Mouse (Mus musculus) Patski (cell line): ENCODE measurements around the gene Slc16a9. TPM values are rescaled to one million over a fixed set of nuclear protein-coding genes. Genes with fewer than 3 reads are reported as not detected.
A peak's percentile ranks its signal among the peaks of the same experiment; 100 is the strongest.

Experiments used
- ATAC-seq: fragments of 100-300 bp; one replicate; pipeline ENCODE4 v1.8.0; 2021
- CTCF ChIA-PET: fragments of 350-600 bp; sonication (Branson Sonifier 250); formaldehyde crosslinking; loops from one replicate; lab custom pipeline; 2022; ENCODE audit warnings: inconsistent platforms; lab: Charles Lee
- POLR2A ChIA-PET: fragments of 350-600 bp; sonication (Branson Sonifier 250); formaldehyde crosslinking; loops from one replicate; lab custom pipeline; 2022; ENCODE audit warnings: antibody characterized with exemption, inconsistent platforms; lab: Charles Lee
- DNase-seq: peaks from one replicate; pipeline ENCODE4 v3.0.0-alpha.2; 2011; ENCODE audit warnings: low read depth, low spot score
- H3K27me3 ChIP-seq: fragments of 371-371 bp; one replicate; pipeline ENCODE4 v1.5.1; 2021
- CTCF ChIP-seq: fragments of 100-300 bp; IDR thresholded peaks from one replicate; pipeline ENCODE4 v1.5.1; 2021
- in situ Hi-C: fragments of 300-500 bp; cut with MboI; formaldehyde crosslinking; loops from 3 replicates; pipeline ENCODE4 v1.11.1; 2018; ENCODE audit warnings: low pct_unique_long_range_greater_than_20kb, mixed read lengths
- polyA plus RNA-seq: library from polyadenylated mRNA; unstranded; gene quantifications from one replicate; pipeline ENCODE4 v1.2.3, GENCODE M21; 2021

The Slc16a9 gene
- polyA plus RNA-seq, 1 experiment from 2014 or later = 0.42 TPM

- no peak for DNase-seq
- CTCF ChIA-PET = interaction anchor here (0.9 to 1.8 kb wide), 2 partner anchors 50 to 65 kb away, joined by 3 read pairs; no protein-coding TSS in a partner anchor
These were observed 652 bp downstream of the Slc16a9 start for GRCm38 (mm10) chr10:70245559-70245945.

GRCm38 (mm10) chr10:70246076-70246475, 1.2 kb downstream of the Slc16a9 start:
- no peak for DNase-seq
- CTCF ChIA-PET = interaction anchor here (0.9 kb wide), 1 partner anchor 51 kb away, joined by 3 read pairs; no protein-coding TSS in a partner anchor
- TF ChIP-seq CTCF = no peak
- ATAC-seq = no peak
- in situ Hi-C loops = no loop called here
- POLR2A ChIA-PET = no interaction called here
- H3K27me3 ChIP-seq = peaks cover 24% of the 10 kb centered on the region

More at GRCm38 (mm10) chr10:70245559-70245945, 652 bp downstream of the Slc16a9 start:
- no peak for TF ChIP-seq CTCF
- in situ Hi-C loops = no loop called here
- ATAC-seq = no peak
- peaks cover 19% of the 10 kb centered on the region for H3K27me3 ChIP-seq
- POLR2A ChIA-PET = no interaction called here

- in situ Hi-C loops = no loop called here
- H3K27me3 ChIP-seq = peaks cover 16% of the 10 kb centered on the region
- no peak for DNase-seq
- CTCF ChIA-PET = no interaction called here
- POLR2A ChIA-PET = no interaction called here
- no peak for TF ChIP-seq CTCF
- no peak for ATAC-seq
These were observed 5.5 kb downstream of the Slc16a9 start for GRCm38 (mm10) chr10:70250354-70250753.

GRCm38 (mm10) chr10:70250766-70251165, 5.9 kb downstream of the Slc16a9 start:
- no peak for DNase-seq
- in situ Hi-C loops = no loop called here
- CTCF ChIA-PET = no interaction called here
- ATAC-seq = no peak
- POLR2A ChIA-PET = no interaction called here
- TF ChIP-seq CTCF = no peak
- peaks cover 12% of the 10 kb centered on the region for H3K27me3 ChIP-seq

- H3K27me3 ChIP-seq = peaks cover 6% of the 10 kb centered on the region
- in situ Hi-C loops = no loop called here
- TF ChIP-seq CTCF = no peak
- DNase-seq (no peak), ATAC-seq (no peak)
- CTCF ChIA-PET = no interaction called here
- POLR2A ChIA-PET = interaction anchor here (0.6 kb wide), 1 partner anchor 848 kb away, joined by 5 read pairs; no protein-coding TSS in a partner anchor
These were observed 9.8 kb downstream of the Slc16a9 start for GRCm38 (mm10) chr10:70254666-70255065.

GRCm38 (mm10) chr10:70255601-70256210, 10.8 kb downstream of the Slc16a9 start:
- H3K27me3 ChIP-seq = peaks cover 5% of the 10 kb centered on the region
- TF ChIP-seq CTCF = peak; percentile 29
- ATAC-seq (no peak), DNase-seq (no peak)
- in situ Hi-C loops = no loop called here
- ChIA-PET POLR2A (no interaction called here), CTCF (no interaction called here)

GRCm38 (mm10) chr10:70257029-70257428, 12.1 kb downstream of the Slc16a9 start:
- no peak for TF ChIP-seq CTCF
- in situ Hi-C loops = no loop called here
- no peak for ATAC-seq
- CTCF ChIA-PET = no interaction called here
- no peaks in the 10 kb centered on the region for H3K27me3 ChIP-seq
- POLR2A ChIA-PET = no interaction called here
- no peak for DNase-seq

GRCm38 (mm10) chr10:70260904-70261303, 16.0 kb downstream of the Slc16a9 start:
- H3K27me3 ChIP-seq = no peaks in the 10 kb centered on the region
- no peak for TF ChIP-seq CTCF
- no peak for DNase-seq
- no peak for ATAC-seq
- ChIA-PET CTCF (interaction anchor here (1.3 kb wide), 1 partner anchor 8 kb away, joined by 4 read pairs; no protein-coding TSS in a partner anchor), POLR2A (no interaction called here)
- in situ Hi-C loops = no loop called here

- POLR2A ChIA-PET = no interaction called here
- H3K27me3 ChIP-seq = no peaks in the 10 kb centered on the region
- CTCF ChIA-PET = interaction anchor here (1.5 to 2.0 kb wide), 2 partner anchors 16 to 28 kb away, joined by 3 to 5 read pairs; no protein-coding TSS in a partner anchor
- ATAC-seq (no peak), DNase-seq (no peak)
- no peak for TF ChIP-seq CTCF
- in situ Hi-C loops = no loop called here
These were observed 17.2 kb downstream of the Slc16a9 start for GRCm38 (mm10) chr10:70262051-70262450.

GRCm38 (mm10) chr10:70263681-70264189, 18.8 kb downstream of the Slc16a9 start:
- in situ Hi-C loops = no loop called here
- TF ChIP-seq CTCF = no peak

More at GRCm38 (mm10) chr10:70263681-70264189, 18.8 kb downstream of the Slc16a9 start:
- DNase-seq = peak; percentile 35
- POLR2A ChIA-PET = interaction anchor here (0.9 kb wide), 1 partner anchor 14 kb away, joined by 3 read pairs; no protein-coding TSS in a partner anchor
- CTCF ChIA-PET = interaction anchor here (1.5 to 2.2 kb wide), 3 partner anchors 14 to 33 kb away, joined by 3 to 6 read pairs (median 5); no protein-coding TSS in a partner anchor
- H3K27me3 ChIP-seq = no peaks in the 10 kb centered on the region
- peak; percentile 57 for ATAC-seq
